Mouse (Mus musculus): ENCODE data around the gene Gse1. TPM values are rescaled to one million over a fixed set of nuclear protein-coding genes. Genes with fewer than 3 reads are reported as not detected.
"Not testable (repeated sequence)": the region's sequence is repeated elsewhere in the genome, so short reads cannot be mapped to it uniquely, and the experiment has no call there.

The Gse1 gene
- polyA plus RNA-seq, 1 experiment from 2014 or later: 11.3 TPM

DNA sequence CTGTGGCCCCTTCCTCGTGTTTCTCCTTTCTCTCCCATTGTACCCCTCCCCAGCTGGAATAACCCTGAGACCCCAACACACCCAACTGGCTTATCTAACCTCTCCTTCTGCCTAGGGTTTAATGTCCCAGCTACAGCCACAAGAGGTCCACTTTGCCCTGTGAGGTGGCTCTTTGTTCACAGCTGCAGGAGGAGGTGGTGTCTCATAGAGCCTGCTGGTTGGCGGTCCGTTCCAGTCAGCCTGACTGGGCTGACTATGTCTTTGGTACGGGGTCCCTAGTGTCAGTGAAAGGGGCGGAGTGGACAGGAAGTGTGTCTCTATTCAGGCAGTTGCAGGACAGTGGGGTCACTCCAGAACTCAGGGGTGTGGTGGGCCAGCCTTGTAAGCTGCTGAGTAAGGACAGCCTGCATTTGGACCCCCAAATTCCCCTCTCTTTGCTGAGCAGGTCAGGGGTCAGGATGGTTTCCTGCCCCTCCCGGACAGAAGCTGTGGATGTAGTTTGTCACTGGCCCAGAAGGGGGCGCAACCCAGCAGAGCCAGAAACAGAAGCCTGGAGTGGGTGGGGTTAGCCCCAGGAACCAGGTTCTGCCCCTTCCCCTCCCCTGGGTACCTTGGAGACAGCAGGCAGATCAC, 136.0 kb downstream of the Gse1 start:
- H3K27me3 ChIP-seq (ENCODE audit: control insufficient read depth, insufficient read depth, low read length): no peaks in the 10 kb centered on the region
- no peak overlapping the region; the same call in 1 of the 2 replicates for H3K9ac ChIP-seq (ENCODE audit: low read depth, low read length)
- ATAC-seq (ENCODE audit: low FRiP score, low TSS enrichment): 0 out of 2 replicates have a peak, but pooled peaks have one; percentile 15
- 41% methylated on average over 7 of the region's 7 CpGs for WGBS
- no peaks in the 10 kb centered on the region for H3K9me3 ChIP-seq (ENCODE audit: control insufficient read depth, low read length)
- no peak overlapping the region for H3K4me3 ChIP-seq (ENCODE audit: low read length)
- H3K4me2 ChIP-seq (replicated peaks; ENCODE audit: low read depth, low read length): no peak overlapping the region
- H3K4me1 ChIP-seq (ENCODE audit: control insufficient read depth, insufficient read depth, low read length): peaks cover 35% of the 10 kb centered on the region
- peak overlapping the region; percentile 48; the same call in 1 of the 2 replicates for H3K27ac ChIP-seq (ENCODE audit: low read depth, low read length)
- H3K36me3 ChIP-seq (ENCODE audit: control insufficient read depth, insufficient read depth, low read length): no peaks in the 10 kb centered on the region

DNA sequence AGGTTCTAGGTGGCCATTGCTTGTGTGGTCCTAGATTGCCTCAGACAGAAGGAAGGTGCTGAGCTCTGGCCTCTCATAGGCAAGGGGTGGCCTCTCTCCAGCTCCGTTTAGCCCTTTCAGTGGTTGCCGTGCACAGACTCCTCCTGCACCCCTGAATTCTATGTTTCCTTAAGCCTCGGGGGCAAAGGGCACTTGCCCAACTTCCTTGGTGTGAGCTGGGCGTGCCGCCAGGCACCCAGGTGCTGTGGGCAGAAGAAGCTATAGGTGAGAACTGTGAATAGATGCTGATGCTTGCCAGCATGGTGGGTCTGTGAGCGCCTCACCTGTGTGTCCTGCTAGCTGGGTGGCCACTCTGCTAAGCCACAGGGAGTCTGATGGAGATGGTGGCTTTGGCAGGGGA, 138.6 kb downstream of the Gse1 start:
- Histone ChIP-seq H3K9ac (ENCODE audit: low read depth, low read length) (no peak overlapping the region), H3K36me3 (ENCODE audit: control insufficient read depth, insufficient read depth, low read length) (no peaks in the 10 kb centered on the region), H3K27ac (ENCODE audit: low read depth, low read length) (no peak overlapping the region), H3K4me3 (ENCODE audit: low read length) (no peak overlapping the region), H3K27me3 (ENCODE audit: control insufficient read depth, insufficient read depth, low read length) (no peaks in the 10 kb centered on the region), H3K4me1 (ENCODE audit: control insufficient read depth, insufficient read depth, low read length) (peaks cover 53% of the 10 kb centered on the region), H3K4me2 (replicated peaks; ENCODE audit: low read depth, low read length) (no peak overlapping the region), H3K9me3 (ENCODE audit: control insufficient read depth, low read length) (no peaks in the 10 kb centered on the region)
- WGBS: 92% methylated on average over 6 of the region's 6 CpGs
- ATAC-seq (ENCODE audit: low FRiP score, low TSS enrichment): no peak

DNA sequence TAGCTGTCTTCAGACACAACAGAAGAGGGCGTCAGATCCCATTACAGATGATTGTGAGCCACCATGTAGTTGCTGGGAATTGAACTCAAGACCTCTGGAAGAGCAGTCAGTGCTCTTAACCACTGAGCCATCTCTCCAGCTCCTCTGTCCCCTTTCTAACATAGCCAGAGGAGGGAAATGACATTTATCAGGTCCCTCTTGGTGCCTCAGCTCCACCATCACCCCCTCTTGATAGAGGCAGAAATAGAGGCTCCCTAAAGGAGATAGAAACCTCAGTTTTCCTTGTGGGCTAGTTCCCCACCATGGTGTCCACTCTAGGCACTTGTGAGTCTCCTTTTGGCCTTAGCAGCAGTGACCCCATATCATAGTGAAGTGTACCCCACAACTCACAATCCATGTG, 139.9 kb downstream of the Gse1 start:
- H3K4me2 ChIP-seq (replicated peaks; ENCODE audit: low read depth, low read length): not testable (repeated sequence)
- peak overlapping the region; percentile 65; the same call in 1 of the 2 replicates for H3K27ac ChIP-seq (ENCODE audit: low read depth, low read length)

DNA sequence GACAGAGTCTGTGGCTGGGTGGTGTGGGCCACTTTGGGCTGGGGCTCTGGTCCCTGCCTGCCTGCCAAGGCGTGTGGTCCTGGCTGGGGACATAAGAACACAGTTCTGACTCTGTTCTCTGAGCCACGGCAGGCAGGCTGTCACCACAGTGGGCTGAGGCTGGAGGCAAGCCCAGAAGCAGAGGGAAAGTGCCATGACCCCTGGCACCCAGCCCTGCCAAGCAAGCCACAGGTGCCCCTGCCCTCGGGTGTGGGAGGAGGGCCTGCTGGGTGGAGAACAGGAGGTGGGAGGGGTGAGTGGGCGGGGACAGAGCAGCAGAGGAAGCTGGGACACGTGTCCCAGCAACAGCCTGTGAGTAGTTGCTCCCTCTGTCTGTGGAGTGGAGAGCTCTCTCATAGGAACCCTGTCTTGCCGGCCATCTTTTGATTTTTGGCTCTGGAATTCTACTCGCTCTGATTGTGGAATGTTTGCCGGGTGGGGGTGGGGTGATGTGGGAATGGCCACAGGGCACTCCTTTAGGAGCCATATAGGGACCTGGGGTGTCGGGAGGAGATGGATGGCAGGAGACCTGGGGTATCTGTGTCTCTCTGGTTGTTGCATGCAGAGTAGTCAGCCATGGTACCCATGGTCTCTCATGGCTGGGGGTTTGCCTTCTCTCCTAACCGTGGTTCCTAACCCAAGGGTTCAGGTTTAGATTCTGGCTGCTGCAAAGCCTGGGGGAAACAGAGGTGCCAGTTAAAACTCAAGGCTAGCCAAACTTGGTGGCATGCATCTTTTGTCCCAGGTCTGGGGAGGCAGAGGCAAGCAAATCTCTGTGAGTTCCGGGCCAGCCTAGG, 140.8 kb downstream of the Gse1 start:
- Histone ChIP-seq H3K36me3 (ENCODE audit: control insufficient read depth, insufficient read depth, low read length) (no peaks in the 10 kb centered on the region), H3K27ac (ENCODE audit: low read depth, low read length) (peak overlapping the region; percentile 65), H3K27me3 (ENCODE audit: control insufficient read depth, insufficient read depth, low read length) (no peaks in the 10 kb centered on the region), H3K9me3 (ENCODE audit: control insufficient read depth, low read length) (no peaks in the 10 kb centered on the region), H3K4me2 (replicated peaks; ENCODE audit: low read depth, low read length) (peak overlapping the region; percentile 11; the same call in 1 of the 2 replicates), H3K9ac (ENCODE audit: low read depth, low read length) (0 out of 2 replicates have a peak overlapping the region, but pooled peaks have one; percentile 31), H3K4me3 (ENCODE audit: low read length) (no peak overlapping the region), H3K4me1 (ENCODE audit: control insufficient read depth, insufficient read depth, low read length) (peaks cover 67% of the 10 kb centered on the region)
- peak; percentile 67 for ATAC-seq (ENCODE audit: low FRiP score, low TSS enrichment)
- 19% methylated on average over 11 of the region's 11 CpGs for WGBS

More for the DNA sequence above, 139.9 kb downstream of the Gse1 start:
- H3K36me3 ChIP-seq (ENCODE audit: control insufficient read depth, insufficient read depth, low read length); H3K9me3 ChIP-seq (ENCODE audit: control insufficient read depth, low read length); ATAC-seq (ENCODE audit: low FRiP score, low TSS enrichment); H3K9ac ChIP-seq (ENCODE audit: low read depth, low read length); H3K4me3 ChIP-seq (ENCODE audit: low read length); H3K27me3 ChIP-seq (ENCODE audit: control insufficient read depth, insufficient read depth, low read length): not testable (repeated sequence)
- 86% methylated on average over 1 of the region's 1 CpGs for WGBS
- peaks cover 65% of the 10 kb centered on the region for H3K4me1 ChIP-seq (ENCODE audit: control insufficient read depth, insufficient read depth, low read length)

GRCm38 (mm10) chr8:120369956-120370355, 141.7 kb downstream of the Gse1 start:
- no peak overlapping the region for H3K9ac ChIP-seq (ENCODE audit: low read depth, low read length)
- no peak for ATAC-seq (ENCODE audit: low FRiP score, low TSS enrichment)
- H3K4me3 ChIP-seq (ENCODE audit: low read length): no peak overlapping the region
- no peak overlapping the region for H3K4me2 ChIP-seq (replicated peaks; ENCODE audit: low read depth, low read length)
- no peaks in the 10 kb centered on the region for H3K36me3 ChIP-seq (ENCODE audit: control insufficient read depth, insufficient read depth, low read length)
- 60% methylated on average over 7 of the region's 7 CpGs for WGBS
- no peaks in the 10 kb centered on the region for H3K9me3 ChIP-seq (ENCODE audit: control insufficient read depth, low read length)
- H3K27me3 ChIP-seq (ENCODE audit: control insufficient read depth, insufficient read depth, low read length): no peaks in the 10 kb centered on the region
- H3K4me1 ChIP-seq (ENCODE audit: control insufficient read depth, insufficient read depth, low read length): peaks cover 67% of the 10 kb centered on the region
- H3K27ac ChIP-seq (ENCODE audit: low read depth, low read length): peak overlapping the region; percentile 65; the same call in 1 of the 2 replicates

- Histone ChIP-seq H3K4me3 (ENCODE audit: low read length) (no peak overlapping the region), H3K27me3 (ENCODE audit: control insufficient read depth, insufficient read depth, low read length) (no peaks in the 10 kb centered on the region), H3K9me3 (ENCODE audit: control insufficient read depth, low read length) (no peaks in the 10 kb centered on the region), H3K4me1 (ENCODE audit: control insufficient read depth, insufficient read depth, low read length) (peaks cover 67% of the 10 kb centered on the region), H3K4me2 (replicated peaks; ENCODE audit: low read depth, low read length) (no peak overlapping the region), H3K36me3 (ENCODE audit: control insufficient read depth, insufficient read depth, low read length) (no peaks in the 10 kb centered on the region), H3K9ac (ENCODE audit: low read depth, low read length) (no peak overlapping the region), H3K27ac (ENCODE audit: low read depth, low read length) (no peak overlapping the region)
- no peak for ATAC-seq (ENCODE audit: low FRiP score, low TSS enrichment)
- WGBS: 68% methylated on average over 4 of the region's 4 CpGs
Observed at GRCm38 (mm10) chr8:120370461-120370860, 142.2 kb downstream of the Gse1 start.

- no peak for ATAC-seq (ENCODE audit: low FRiP score, low TSS enrichment)
- Histone ChIP-seq H3K36me3 (ENCODE audit: control insufficient read depth, insufficient read depth, low read length) (no peaks in the 10 kb centered on the region), H3K4me3 (ENCODE audit: low read length) (no peak overlapping the region), H3K4me2 (replicated peaks; ENCODE audit: low read depth, low read length) (no peak overlapping the region), H3K9me3 (ENCODE audit: control insufficient read depth, low read length) (no peaks in the 10 kb centered on the region), H3K27me3 (ENCODE audit: control insufficient read depth, insufficient read depth, low read length) (no peaks in the 10 kb centered on the region), H3K9ac (ENCODE audit: low read depth, low read length) (no peak overlapping the region; the same call in 1 of the 2 replicates), H3K4me1 (ENCODE audit: control insufficient read depth, insufficient read depth, low read length) (peaks cover 72% of the 10 kb centered on the region), H3K27ac (ENCODE audit: low read depth, low read length) (no peak overlapping the region)
- 67% methylated on average over 5 of the region's 5 CpGs for WGBS
Observed at GRCm38 (mm10) chr8:120371146-120371545, 142.9 kb downstream of the Gse1 start.

DNA sequence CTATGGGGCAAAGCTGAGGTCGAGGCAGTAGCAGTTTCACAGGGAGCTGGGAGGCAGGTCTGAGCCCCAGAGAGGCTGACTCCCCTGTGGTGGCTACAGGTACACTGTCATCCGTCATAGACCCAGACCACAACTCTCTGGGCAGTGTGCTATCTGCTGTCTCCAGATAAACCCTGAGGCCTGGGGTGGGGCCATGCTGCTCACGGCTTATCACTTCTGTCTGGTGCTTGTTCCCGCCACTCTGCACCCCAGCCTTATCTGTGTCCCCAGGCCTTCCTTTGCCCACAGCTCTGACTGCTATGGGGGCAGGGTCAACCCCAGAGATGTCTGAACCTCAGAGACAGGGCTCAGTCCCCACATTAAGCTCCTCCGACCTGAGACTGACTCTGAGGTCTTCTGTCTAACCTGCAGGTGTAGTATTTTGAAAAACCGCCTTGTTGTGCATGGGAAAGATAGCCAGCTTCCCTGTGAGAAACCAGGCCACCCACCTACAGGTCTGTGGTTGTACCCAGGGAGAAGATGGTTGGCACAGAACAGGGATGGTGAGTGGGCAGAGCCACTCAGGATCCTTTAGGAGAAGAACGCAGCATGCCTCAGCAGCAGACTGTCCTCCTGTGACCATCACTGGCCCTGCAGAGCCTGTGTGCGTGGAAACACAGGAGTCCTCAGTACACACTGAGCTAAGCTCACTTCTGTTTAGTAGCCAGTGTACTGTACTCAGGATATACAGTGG, 143.6 kb downstream of the Gse1 start:
- Histone ChIP-seq H3K27ac (ENCODE audit: low read depth, low read length) (no peak overlapping the region), H3K4me3 (ENCODE audit: low read length) (no peak overlapping the region), H3K4me1 (ENCODE audit: control insufficient read depth, insufficient read depth, low read length) (peaks cover 79% of the 10 kb centered on the region), H3K9me3 (ENCODE audit: control insufficient read depth, low read length) (no peaks in the 10 kb centered on the region), H3K36me3 (ENCODE audit: control insufficient read depth, insufficient read depth, low read length) (no peaks in the 10 kb centered on the region), H3K9ac (ENCODE audit: low read depth, low read length) (no peak overlapping the region), H3K4me2 (replicated peaks; ENCODE audit: low read depth, low read length) (no peak overlapping the region), H3K27me3 (ENCODE audit: control insufficient read depth, insufficient read depth, low read length) (no peaks in the 10 kb centered on the region)
- WGBS: 76% methylated on average over 8 of the region's 8 CpGs
- ATAC-seq (ENCODE audit: low FRiP score, low TSS enrichment): no peak

All from kidney, embryonic 14.5 days (tissue).